Mouse (Mus musculus) stomach, postnatal 0 days (tissue): ENCODE results near the gene Cic.

Source experiments
- CTCF ChIP-seq: IDR thresholded peaks from 2 replicates; pipeline ENCODE4 v1.5.1; 2016; ENCODE audit warnings: antibody characterized with exemption, low read depth, mild to moderate bottlenecking, moderate library complexity
- EP300 ChIP-seq: optimal IDR thresholded peaks from 2 replicates; pipeline ENCODE3; 2016; ENCODE audit warnings: antibody characterized with exemption

DNA sequence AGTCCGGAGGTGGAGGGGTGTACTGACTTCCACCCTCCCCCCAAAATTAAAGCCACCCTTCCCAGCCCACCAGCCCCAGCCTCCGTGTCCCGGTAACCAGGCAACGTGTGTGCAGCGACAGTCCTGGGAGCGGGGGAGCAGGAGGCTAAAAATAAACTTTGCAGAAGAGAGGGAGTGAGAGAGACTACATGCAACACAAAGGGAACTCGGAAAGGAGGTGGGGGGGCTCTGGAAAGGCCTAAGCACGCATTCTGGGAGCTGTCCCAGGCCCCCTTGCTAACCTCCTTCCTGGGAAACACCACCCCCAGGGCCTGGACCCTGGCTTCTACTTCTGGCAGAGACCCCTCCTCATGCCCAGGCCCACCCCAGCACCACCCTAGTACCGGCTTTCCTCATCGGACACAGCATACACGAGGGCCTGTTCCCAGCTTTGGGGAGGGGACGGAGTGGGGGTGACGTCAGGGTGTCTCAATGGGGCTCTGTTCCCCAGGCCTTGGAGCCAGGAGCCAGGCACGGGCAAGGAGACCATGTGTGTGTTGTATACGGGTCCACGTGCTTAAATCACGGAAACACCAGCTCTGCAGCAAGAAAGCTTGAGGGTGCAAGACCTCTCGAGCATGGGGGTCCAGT is 19.4 kb upstream of the Cic start:
- TF ChIP-seq CTCF = no peak
- TF ChIP-seq EP300 = no peak
